Mouse (Mus musculus) forebrain, embryonic 15.5 days (tissue): ENCODE results near the gene Slc35e1. TPM values are rescaled to one million over a fixed set of nuclear protein-coding genes. Genes with fewer than 3 reads are reported as not detected.

Experiments
- ATAC-seq: fragments of 200-750 bp; cut with Nextera tagmentation; replicated peaks from 2 replicates; pipeline ENCODE4 v1.8.0; 2017; ENCODE audit warnings: mild to moderate bottlenecking, moderate TSS enrichment, moderate library complexity
- H3K27ac ChIP-seq: fragments of 300-500 bp; sonication (generic); replicated peaks from 2 replicates; pipeline ENCODE4 v1.5.1; 2015; ENCODE audit warnings: mild to moderate bottlenecking, inconsistent platforms
- H3K27me3 ChIP-seq: fragments of 300-500 bp; sonication (generic); 2 replicates; pipeline ENCODE4 v1.6.1; 2015; ENCODE audit warnings: inconsistent platforms
- H3K36me3 ChIP-seq: fragments of 300-500 bp; sonication (generic); 2 replicates; pipeline ENCODE4 v1.6.1; 2015; ENCODE audit warnings: mild to moderate bottlenecking, inconsistent platforms
- H3K4me1 ChIP-seq: fragments of 300-500 bp; sonication (generic); 2 replicates; pipeline ENCODE4 v1.6.1; 2015; ENCODE audit warnings: inconsistent platforms
- H3K4me2 ChIP-seq: fragments of 300-500 bp; sonication (generic); replicated peaks from 2 replicates; pipeline ENCODE4 v1.6.1; 2015; ENCODE audit warnings: mild to moderate bottlenecking, inconsistent platforms
- H3K4me3 ChIP-seq: fragments of 300-500 bp; sonication (generic); 2 replicates; pipeline ENCODE4 v1.5.1; 2015; ENCODE audit warnings: mild to moderate bottlenecking, inconsistent platforms
- H3K9ac ChIP-seq: fragments of 300-500 bp; sonication (generic); replicated peaks from 2 replicates; pipeline ENCODE4 v1.6.1; 2015; ENCODE audit warnings: mild to moderate bottlenecking, inconsistent platforms
- H3K9me3 ChIP-seq: fragments of 300-500 bp; sonication (generic); 2 replicates; pipeline ENCODE4 v1.6.1; 2016; ENCODE audit warnings: inconsistent platforms
- WGBS: fragments of 180-500 bp; shearing (Covaris S2); methylation state at CpG from one replicate; pipeline ENCODE4 v1.1.7; 2015; ENCODE audit warnings: mixed read lengths; 5-methylcytosine and 5-hydroxymethylcytosine counted together
- microRNA-seq: library from miRNA; unstranded; fragments of <30 nt; microRNA quantifications from one replicate; pipeline ENCODE4, GENCODE M21; 2016
- polyA plus RNA-seq: library from polyadenylated mRNA; unstranded; fragments of >200 nt; fragmentation: Nextera tagmentation; extraction: Ambion mirVana; gene quantifications from 2 replicates; pipeline ENCODE4 v1.2.1, GENCODE M21; 2015

Slc35e1 gene
- polyA plus RNA-seq, 1 experiment from 2014 or later, result 13.8 TPM

- WGBS, result 66% methylated on average over 8 of the region's 8 CpGs
- H3K27me3 ChIP-seq, result no peaks in the 10 kb centered on the region
- no peak overlapping the region for H3K27ac ChIP-seq
- H3K36me3 ChIP-seq, result no peaks in the 10 kb centered on the region
- H3K4me2 ChIP-seq, result no peak overlapping the region
- H3K9ac ChIP-seq, result no peak overlapping the region
- ATAC-seq, result no peak
- no peaks in the 10 kb centered on the region for H3K9me3 ChIP-seq
- H3K4me3 ChIP-seq, result no peak overlapping the region
- peaks cover 5% of the 10 kb centered on the region for H3K4me1 ChIP-seq
Observed at GRCm38 (mm10) chr8:72438248-72439015, 54.0 kb downstream of the Slc35e1 start.

DNA sequence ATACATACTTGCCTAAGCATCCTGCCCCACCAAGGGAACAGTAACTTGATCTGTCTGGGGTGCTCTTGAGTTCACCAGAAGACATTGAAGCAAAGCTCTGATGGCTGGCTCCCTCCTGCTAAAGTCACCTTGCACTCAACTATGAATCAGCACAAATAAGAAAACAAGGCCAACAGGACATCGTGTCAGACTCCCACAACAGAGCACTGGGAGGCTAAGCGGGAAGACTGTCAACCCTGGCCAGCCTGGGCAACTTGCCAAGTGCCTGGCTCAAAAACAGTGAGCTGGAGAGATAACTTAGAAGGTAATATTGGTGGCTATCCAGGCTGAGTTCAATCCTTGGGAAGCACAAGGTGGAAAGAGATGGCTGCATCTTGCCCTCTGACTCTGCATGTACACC is 57.5 kb downstream of the Slc35e1 start:
- no peak overlapping the region for H3K27ac ChIP-seq
- no peaks in the 10 kb centered on the region for H3K4me1 ChIP-seq
- no peak for ATAC-seq
- H3K4me2 ChIP-seq, result no peak overlapping the region
- H3K9me3 ChIP-seq, result no peaks in the 10 kb centered on the region
- WGBS, result 20% methylated on average over 2 of the region's 2 CpGs
- H3K4me3 ChIP-seq, result no peak overlapping the region
- no peak overlapping the region for H3K9ac ChIP-seq
- no peaks in the 10 kb centered on the region for H3K36me3 ChIP-seq
- no peaks in the 10 kb centered on the region for H3K27me3 ChIP-seq

Small RNA genes within 50 kb of the gene (microRNA-seq; reads per million reads assigned to microRNA genes)
- not detected for gene Gm28019
- gene Mir7068, result not detected

Other genes with a start within 250 kb of the Slc35e1 start
- 23.0 and 23.1 TPM in 2 replicates for gene Gm10282, start 187.4 kb downstream of the Slc35e1 start, polyA plus RNA-seq
- gene Klf2, start 173.6 kb downstream of the Slc35e1 start, polyA plus RNA-seq, result 4.0 and 4.1 TPM in 2 replicates
- gene Eps15l1, start 71.2 kb downstream of the Slc35e1 start, polyA plus RNA-seq, result 62.3 and 63.1 TPM in 2 replicates
- gene Calr3, start 48.7 kb downstream of the Slc35e1 start, polyA plus RNA-seq, result 0.92 TPM in 2 replicates
- gene 1700030K09Rik, start 48.7 kb downstream of the Slc35e1 start, polyA plus RNA-seq, result 22.2 and 23.1 TPM in 2 replicates
- gene Cherp, start 17.4 kb downstream of the Slc35e1 start, polyA plus RNA-seq, result 46.8 and 52.7 TPM in 2 replicates
- 18.2 and 19.9 TPM in 2 replicates for gene Med26, start 55.7 kb upstream of the Slc35e1 start, polyA plus RNA-seq
- gene Smim7, start 78.5 kb upstream of the Slc35e1 start, polyA plus RNA-seq, result 127 and 128 TPM in 2 replicates
- gene Tmem38a, start 79.4 kb upstream of the Slc35e1 start, polyA plus RNA-seq, result 17.7 and 17.8 TPM in 2 replicates
- gene Nwd1, start 154.1 kb upstream of the Slc35e1 start, polyA plus RNA-seq, result 1.6 and 2.1 TPM in 2 replicates
- gene Sin3b, start 230.7 kb upstream of the Slc35e1 start, polyA plus RNA-seq, result 196 and 197 TPM in 2 replicates